Mouse (Mus musculus) CD4-positive helper T cell, adult 2 months (primary cell): ENCODE measurements around the gene Rap1b.

Experiments used
- DNase-seq: peaks from one replicate; pipeline ENCODE4 v3.0.0-alpha.2; 2012; ENCODE audit warnings: low read depth, missing footprints, low spot score

Gene Rap1b

GRCm38 (mm10) chr10:117771131-117771510 lies 74.7 kb downstream of the Rap1b start:
- no peak for DNase-seq

GRCm38 (mm10) chr10:117770286-117771130 lies 75.3 kb downstream of the Rap1b start:
- no peak for DNase-seq

GRCm38 (mm10) chr10:117769541-117770285 lies 76.1 kb downstream of the Rap1b start:
- DNase-seq = no peak

- DNase-seq = no peak
Observed at GRCm38 (mm10) chr10:117768141-117768440, 77.7 kb downstream of the Rap1b start.

GRCm38 (mm10) chr10:117767286-117768140 lies 78.3 kb downstream of the Rap1b start:
- DNase-seq = no peak

GRCm38 (mm10) chr10:117766896-117767160 lies 79.0 kb downstream of the Rap1b start:
- DNase-seq = no peak

GRCm38 (mm10) chr10:117766111-117766895 lies 79.5 kb downstream of the Rap1b start:
- DNase-seq = no peak

- DNase-seq = no peak
Observed at GRCm38 (mm10) chr10:117765116-117765894, 80.5 kb downstream of the Rap1b start.

- DNase-seq = no peak
Observed at GRCm38 (mm10) chr10:117764598-117764997, 81.2 kb downstream of the Rap1b start.
